Mouse (Mus musculus): ENCODE measurements around the gene She. TPM values are rescaled to one million over a fixed set of nuclear protein-coding genes. Genes with fewer than 3 reads are reported as not detected.

Gene She
- total RNA-seq, 1 experiment from 2014 or later, result 0.23 TPM

Other genes starting within 250 kb of the She start
- 114 and 118 TPM in 2 replicates for gene Adar, start 116.3 kb upstream of the She start, total RNA-seq (2017)
- gene Chrnb2, start 66.7 kb upstream of the She start, total RNA-seq (2017), result 2.0 and 2.1 TPM in 2 replicates
- gene Ube2q1, start 57.8 kb upstream of the She start, total RNA-seq (2017), result 167 and 174 TPM in 2 replicates
- 46.4 and 50.0 TPM in 2 replicates for gene Il6ra, start 81.8 kb downstream of the She start, total RNA-seq (2017)
- 37.9 and 45.4 TPM in 2 replicates for gene Atp8b2, start 132.1 kb downstream of the She start, total RNA-seq (2017)
- gene Hax1, start 167.4 kb downstream of the She start, total RNA-seq (2017), result 56.1 and 62.5 TPM in 2 replicates
- 95.8 and 104 TPM in 2 replicates for gene 4933434E20Rik, start 220.3 kb downstream of the She start, total RNA-seq (2017)
- 186 and 235 TPM in 2 replicates for gene Ubap2l, start 221.3 kb downstream of the She start, total RNA-seq (2017)
- 950 and 1,052 TPM in 2 replicates for gene Tpm3, start 241.3 kb downstream of the She start, total RNA-seq (2017)